Mouse (Mus musculus) macrophage (primary cell): ENCODE data around the gene Cdk6. TPM values are rescaled to one million over a fixed set of nuclear protein-coding genes. Genes with fewer than 3 reads are reported as not detected.
A peak's percentile ranks its signal among the peaks of the same experiment; 100 is the strongest.

Experiments
- H3K27ac ChIP-seq: fragments of 350-480 bp; formaldehyde crosslinking; 2 replicates; pipeline ENCODE4 v1.9.0; 2021
- H3K36me3 ChIP-seq: fragments of 350-480 bp; formaldehyde crosslinking; 2 replicates; pipeline ENCODE4 v1.9.0; 2021; ENCODE audit errors: inconsistent target
- H3K4me3 ChIP-seq: fragments of 350-480 bp; formaldehyde crosslinking; 2 replicates; pipeline ENCODE4 v1.9.0; 2021; ENCODE audit errors: inconsistent target
- H3K79me2 ChIP-seq: fragments of 350-480 bp; formaldehyde crosslinking; 2 replicates; pipeline ENCODE4 v1.9.0; 2021; ENCODE audit errors: inconsistent target
- WGBS: methylation state at CpG from one replicate; pipeline ENCODE4 v1.1.7; 2026; ENCODE audit warnings: inconsistent platforms; ENCODE audit not compliant: missing documents; 5-methylcytosine and 5-hydroxymethylcytosine counted together
- polyA plus RNA-seq: library from polyadenylated mRNA; stranded (reverse); fragments of 250-400 nt; gene quantifications from 3 replicates; pipeline ENCODE4 v1.2.4, GENCODE M21; 2018; ENCODE audit warnings: inconsistent platforms

Gene Cdk6
- polyA plus RNA-seq, 1 experiment from 2014 or later = 24.2 TPM

DNA sequence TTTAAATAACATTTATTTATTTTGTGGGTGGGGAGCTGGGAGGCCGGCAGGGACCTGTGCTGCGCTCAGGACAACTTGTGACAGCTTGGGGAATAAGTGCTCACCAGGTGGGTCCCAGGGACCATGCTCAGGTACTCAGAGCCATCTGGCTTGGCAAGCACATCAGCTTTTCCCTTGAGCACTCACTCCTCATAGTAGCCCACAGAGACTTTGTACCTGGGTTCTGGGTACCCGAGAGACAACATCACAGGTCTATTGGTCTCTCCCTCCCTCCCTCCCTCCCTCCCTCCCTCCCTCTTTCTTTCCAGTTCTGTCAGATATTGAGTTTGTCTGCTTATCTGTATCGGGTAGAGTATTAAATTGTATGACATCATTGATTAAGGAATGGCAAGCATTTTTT, 38.0 kb downstream of the Cdk6 start:
- Histone ChIP-seq H3K79me2 (peaks cover 99% of the 10 kb centered on the region), H3K4me3 (no peak overlapping the region), H3K36me3 (peaks cover 5% of the 10 kb centered on the region; the same call in 1 of the 2 replicates), H3K27ac (no peak overlapping the region)
- WGBS = 85% methylated on average over 4 of the region's 4 CpGs

GRCm38 (mm10) chr5:3380692-3381233, 39.5 kb downstream of the Cdk6 start:
- Histone ChIP-seq H3K79me2 (peaks cover 99% of the 10 kb centered on the region), H3K36me3 (peaks cover 2% of the 10 kb centered on the region; the same call in 1 of the 2 replicates), H3K27ac (no peak overlapping the region), H3K4me3 (no peak overlapping the region)
- WGBS = 75% methylated on average over 9 of the region's 9 CpGs

DNA sequence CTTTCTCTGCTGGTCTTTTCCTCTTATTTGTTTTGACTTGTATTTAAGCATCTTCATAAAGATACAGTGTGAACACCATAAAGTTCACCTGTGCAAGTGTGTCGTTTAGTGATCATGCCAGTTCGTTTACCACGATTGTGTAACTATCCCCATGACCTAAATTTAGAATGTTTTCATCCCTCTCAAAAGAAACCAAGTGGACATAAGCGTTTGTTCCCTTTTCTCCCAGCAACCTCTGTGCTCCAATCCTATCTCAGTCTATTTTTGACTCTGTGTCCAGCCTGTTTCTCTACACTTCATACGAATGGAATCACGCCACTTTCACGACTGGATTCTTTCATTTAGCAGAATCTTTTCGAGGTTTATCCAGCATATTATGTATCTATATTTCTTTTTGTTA, 40.5 kb downstream of the Cdk6 start:
- WGBS = 23% methylated on average over 8 of the region's 8 CpGs
- Histone ChIP-seq H3K4me3 (no peak overlapping the region), H3K36me3 (no peaks in the 10 kb centered on the region), H3K79me2 (peaks cover 100% of the 10 kb centered on the region), H3K27ac (peak overlapping the region; percentile 54)

DNA sequence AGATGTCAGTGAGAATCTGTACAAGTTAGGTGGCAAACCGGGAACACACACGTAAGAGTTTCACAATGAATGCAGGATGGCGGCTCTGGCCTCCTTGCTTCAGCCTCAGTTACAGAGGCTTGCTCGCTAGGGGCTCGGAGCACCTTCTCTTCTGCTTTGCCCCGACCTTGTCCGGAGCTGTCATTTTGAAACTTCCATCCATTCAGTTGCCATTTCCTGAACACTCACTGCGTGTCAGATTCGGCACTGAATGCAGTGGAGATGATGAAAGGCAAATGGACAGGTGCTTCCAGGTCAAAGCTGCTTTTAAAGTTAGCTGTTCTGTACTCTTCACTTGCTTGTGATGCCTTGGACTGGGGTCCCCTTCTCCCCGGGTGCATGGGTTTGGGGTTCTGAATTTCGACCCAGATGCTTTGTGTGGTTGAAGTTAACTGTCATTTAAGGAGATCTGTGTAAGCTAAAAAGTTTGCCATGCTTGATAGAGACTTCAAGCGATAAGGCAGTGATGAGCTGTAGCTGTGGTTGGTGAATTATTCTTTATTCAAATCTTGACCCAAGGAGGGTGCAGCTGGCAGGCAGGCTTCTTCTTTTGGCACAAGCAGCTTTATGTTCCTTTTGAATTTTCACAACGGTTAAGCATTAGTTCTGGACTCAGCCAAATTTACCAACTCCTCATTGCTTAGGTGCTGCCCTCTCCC, 41.2 kb downstream of the Cdk6 start:
- H3K79me2 ChIP-seq = peaks cover 100% of the 10 kb centered on the region
- no peak overlapping the region for H3K4me3 ChIP-seq
- 27% methylated on average over 13 of the region's 13 CpGs for WGBS
- no peaks in the 10 kb centered on the region for H3K36me3 ChIP-seq
- peak overlapping the region; percentile 54 for H3K27ac ChIP-seq

- Histone ChIP-seq H3K36me3 (no peaks in the 10 kb centered on the region), H3K79me2 (peaks cover 100% of the 10 kb centered on the region), H3K27ac (no peak overlapping the region), H3K4me3 (no peak overlapping the region)
- 68% methylated on average over 3 of the region's 3 CpGs for WGBS
Measured at GRCm38 (mm10) chr5:3383547-3383946, 42.3 kb downstream of the Cdk6 start.

DNA sequence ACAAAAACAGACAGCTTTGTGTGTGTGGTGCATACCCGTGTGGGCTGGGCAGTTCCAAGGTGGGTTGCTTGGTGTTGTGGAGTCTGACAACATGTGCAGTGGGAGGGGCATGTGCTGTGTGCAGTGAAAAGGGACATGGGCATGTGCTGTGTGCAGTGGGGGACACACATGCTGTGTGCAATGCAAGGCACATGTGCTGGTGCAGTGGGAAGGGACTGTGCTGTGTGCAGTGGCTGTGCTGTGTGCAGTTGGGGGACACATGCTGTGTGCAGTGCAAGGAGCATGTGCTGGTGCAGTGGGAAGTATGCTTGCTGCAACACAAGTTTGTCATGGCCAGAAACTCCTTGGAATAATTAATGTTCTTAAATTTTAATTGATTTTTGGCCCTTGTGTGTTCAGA, 43.8 kb downstream of the Cdk6 start:
- H3K79me2 ChIP-seq = peaks cover 100% of the 10 kb centered on the region
- no peak overlapping the region for H3K4me3 ChIP-seq
- no peak overlapping the region for H3K27ac ChIP-seq
- WGBS = 92% methylated on average over 1 of the region's 1 CpGs
- H3K36me3 ChIP-seq = no peaks in the 10 kb centered on the region

- Histone ChIP-seq H3K4me3 (no peak overlapping the region), H3K36me3 (no peaks in the 10 kb centered on the region), H3K79me2 (peaks cover 100% of the 10 kb centered on the region), H3K27ac (peak overlapping the region; percentile 46)
- WGBS = 79% methylated on average over 7 of the region's 7 CpGs
Measured at GRCm38 (mm10) chr5:3386021-3386730, 44.9 kb downstream of the Cdk6 start.

DNA sequence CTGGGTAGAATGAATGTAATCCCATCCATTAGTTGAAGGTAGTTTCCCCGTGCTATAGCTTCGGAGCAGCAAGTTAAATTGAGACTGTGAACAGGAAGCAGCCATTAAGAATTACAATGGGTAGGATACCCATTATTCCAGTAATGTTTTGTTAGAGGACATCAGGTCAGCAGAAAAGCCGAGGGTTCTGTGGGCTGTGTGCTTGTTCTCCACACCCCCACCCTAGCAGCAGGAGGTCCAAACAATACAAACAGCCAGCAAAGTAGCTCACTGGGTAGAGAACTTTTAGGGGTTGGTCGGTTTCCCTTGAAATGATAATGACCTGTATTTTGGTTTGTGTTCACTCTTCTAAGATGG, 45.4 kb downstream of the Cdk6 start:
- Histone ChIP-seq H3K4me3 (no peak overlapping the region), H3K79me2 (peaks cover 100% of the 10 kb centered on the region), H3K36me3 (no peaks in the 10 kb centered on the region; the same call in 1 of the 2 replicates), H3K27ac (peak overlapping the region; percentile 46)
- WGBS = 79% methylated on average over 4 of the region's 4 CpGs

- no peak overlapping the region for H3K4me3 ChIP-seq
- no peaks in the 10 kb centered on the region; the same call in 1 of the 2 replicates for H3K36me3 ChIP-seq
- 41% methylated on average over 5 of the region's 5 CpGs for WGBS
- peaks cover 100% of the 10 kb centered on the region for H3K79me2 ChIP-seq
- peak overlapping the region; percentile 46 for H3K27ac ChIP-seq
Measured at GRCm38 (mm10) chr5:3387138-3387537, 45.9 kb downstream of the Cdk6 start.

DNA sequence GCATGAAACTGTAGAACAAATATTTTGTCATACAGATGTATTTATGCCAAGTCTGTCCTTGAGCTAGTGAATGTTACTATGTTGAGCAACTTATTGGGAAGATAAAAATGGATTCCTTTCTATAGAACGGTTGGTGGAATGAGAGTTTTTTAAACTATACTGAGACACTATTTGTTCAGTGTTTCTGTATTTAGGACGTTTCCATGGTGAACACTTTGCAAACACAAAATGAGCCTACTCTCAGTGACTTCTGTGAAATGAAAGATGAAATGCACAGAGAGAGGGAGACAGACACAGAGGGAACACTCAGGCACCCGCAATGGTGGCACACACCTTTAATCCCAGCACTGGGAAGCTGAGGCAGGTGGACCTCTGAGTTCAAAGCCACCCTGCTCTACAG, 51.6 kb downstream of the Cdk6 start:
- H3K36me3 ChIP-seq = no peaks in the 10 kb centered on the region; the same call in 1 of the 2 replicates
- WGBS = 81% methylated on average over 3 of the region's 3 CpGs
- peaks cover 100% of the 10 kb centered on the region for H3K79me2 ChIP-seq
- H3K4me3 ChIP-seq = no peak overlapping the region
- H3K27ac ChIP-seq = no peak overlapping the region

DNA sequence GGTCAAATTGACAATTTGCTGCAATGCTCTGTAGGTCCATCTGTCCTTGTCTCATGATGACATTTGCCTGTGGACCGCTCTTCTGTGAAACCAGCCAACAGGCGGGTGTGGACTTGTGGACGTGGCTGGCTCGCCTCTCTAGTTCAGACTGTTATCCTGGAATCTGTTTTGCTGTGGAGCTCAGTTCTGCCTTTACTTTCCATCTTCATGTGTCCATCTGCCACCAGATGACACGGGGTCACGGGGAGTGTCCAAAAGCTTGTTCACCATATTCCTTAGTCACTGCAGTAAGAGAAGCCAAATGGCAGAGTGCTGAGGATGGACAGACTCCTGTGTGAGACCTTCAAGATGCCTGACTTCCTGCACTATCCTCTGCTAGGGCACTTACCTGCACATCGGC, 52.9 kb downstream of the Cdk6 start:
- Histone ChIP-seq H3K79me2 (peaks cover 100% of the 10 kb centered on the region), H3K36me3 (no peaks in the 10 kb centered on the region; the same call in 1 of the 2 replicates), H3K4me3 (no peak overlapping the region), H3K27ac (no peak overlapping the region)
- WGBS = 99% methylated on average over 7 of the region's 7 CpGs

DNA sequence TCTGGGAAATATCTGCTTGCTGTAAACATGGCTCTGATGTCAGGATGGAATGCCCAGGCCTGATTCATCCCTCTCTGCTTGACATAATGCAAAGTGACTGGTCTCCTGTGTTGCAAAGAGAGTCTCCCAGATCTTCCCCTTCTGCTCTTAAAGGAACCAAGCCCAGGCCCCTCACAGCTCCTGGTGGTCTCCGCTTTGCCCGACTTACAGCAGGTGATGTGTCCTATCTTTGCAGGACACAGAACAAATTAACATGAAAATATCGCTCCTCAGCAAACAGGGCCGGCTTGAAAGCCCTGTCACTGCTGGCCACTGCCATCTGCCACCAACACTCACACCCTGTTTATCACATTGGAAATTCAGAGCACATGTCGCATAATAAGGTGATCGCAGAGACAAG, 53.7 kb downstream of the Cdk6 start:
- 92% methylated on average over 6 of the region's 6 CpGs for WGBS
- no peaks in the 10 kb centered on the region; the same call in 1 of the 2 replicates for H3K36me3 ChIP-seq
- H3K4me3 ChIP-seq = no peak overlapping the region
- H3K79me2 ChIP-seq = peaks cover 100% of the 10 kb centered on the region
- H3K27ac ChIP-seq = no peak overlapping the region

DNA sequence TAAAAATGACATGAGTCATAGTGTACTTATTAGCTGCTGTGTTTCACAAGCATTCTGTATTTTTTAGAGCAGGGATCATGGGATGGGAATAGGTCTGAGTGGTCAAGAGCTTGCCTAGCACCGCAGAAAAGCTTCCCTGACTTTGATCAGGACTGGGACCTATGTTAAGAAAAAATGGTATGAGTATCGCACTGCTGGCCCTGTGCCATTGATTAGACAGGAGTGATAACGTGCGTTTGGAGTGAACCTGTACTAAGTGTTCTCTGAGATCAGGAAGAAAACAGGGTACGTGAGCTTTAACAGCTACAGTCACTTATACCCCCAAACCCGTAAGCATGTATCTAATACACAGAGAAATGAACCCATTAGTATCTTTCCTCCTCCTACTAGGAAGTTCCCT, 54.9 kb downstream of the Cdk6 start:
- H3K4me3 ChIP-seq = no peak overlapping the region
- WGBS = 97% methylated on average over 6 of the region's 6 CpGs
- peaks cover 100% of the 10 kb centered on the region for H3K79me2 ChIP-seq
- H3K27ac ChIP-seq = no peak overlapping the region
- H3K36me3 ChIP-seq = no peaks in the 10 kb centered on the region; the same call in 1 of the 2 replicates

DNA sequence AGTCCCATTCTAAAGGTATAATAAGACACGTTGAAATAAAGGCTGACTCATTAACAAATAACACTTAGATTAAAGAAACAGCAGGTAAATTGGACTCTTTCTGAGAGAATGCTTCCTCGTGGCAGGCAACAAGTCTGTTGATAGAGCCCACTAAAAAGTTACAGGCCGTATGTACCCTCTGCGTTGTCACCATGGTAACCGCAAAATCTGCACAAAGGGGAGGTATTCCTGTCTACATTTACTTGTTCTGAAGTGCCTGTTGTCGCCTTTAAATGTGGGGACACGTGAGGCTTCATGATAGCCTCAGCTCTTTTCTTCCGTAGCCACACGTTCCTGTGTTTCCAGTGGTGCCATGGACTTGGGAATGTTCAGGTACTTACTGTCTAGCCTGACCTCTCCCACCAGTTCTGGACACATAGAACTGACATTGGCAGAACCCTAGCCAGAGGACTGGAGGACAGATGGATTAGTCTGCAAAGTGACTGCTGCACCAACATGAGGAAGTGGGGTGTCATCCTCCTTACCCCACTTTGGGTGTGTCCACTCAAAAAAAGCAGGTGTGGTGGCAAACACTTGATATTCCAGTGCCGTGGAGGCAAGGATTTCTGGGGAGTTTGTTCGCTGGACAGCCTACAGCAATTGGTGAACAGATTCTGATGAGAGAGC, 55.8 kb downstream of the Cdk6 start:
- no peaks in the 10 kb centered on the region for H3K36me3 ChIP-seq

More for the DNA sequence above, 55.8 kb downstream of the Cdk6 start:
- peaks cover 99% of the 10 kb centered on the region for H3K79me2 ChIP-seq
- no peak overlapping the region for H3K4me3 ChIP-seq
- no peak overlapping the region for H3K27ac ChIP-seq
- WGBS = 93% methylated on average over 10 of the region's 11 CpGs
